Comparison of ENCODE assay signal across 24 mouse cellular contexts in genomic region chr14:100333369-100333768, GRCm38 (mm10). TPM values are rescaled to one million over a fixed set of nuclear protein-coding genes. Genes with fewer than 3 reads are reported as not detected.
A peak's percentile ranks its signal among the peaks of the same experiment; 100 is the strongest.
DNase-seq lines count a peak whose midpoint lies in the region; ATAC-seq lines count a peak whose summit lies in the region.
"Had no signal": no experiment of that assay in that cellular context is flagged by ENCODE, and none has a peak within 500 bp of the region (broad histone marks: within the 10 kb centered on the region; RNA-seq: fewer than 3 reads in every experiment).

No protein-coding gene starts in this region.

- H3K4me2 ChIP-seq in heart, embryonic 12.5 days = no peak overlapping the region
- H3K4me2 ChIP-seq: embryonic facial prominence, embryonic 13.5 days; heart, embryonic 15.5 days; hindbrain, embryonic 13.5 days; intestine, embryonic 15.5 days; limb, embryonic 13.5 days; liver, embryonic 13.5 days; lung, embryonic 14.5 days had no signal

- H3K27ac ChIP-seq in heart, embryonic 12.5 days (ENCODE audit: poor library complexity, severe bottlenecking) = no peak overlapping the region
- H3K27ac ChIP-seq: embryonic facial prominence, embryonic 13.5 days; heart, embryonic 15.5 days; hindbrain, embryonic 13.5 days; intestine, embryonic 15.5 days; limb, embryonic 13.5 days; liver, embryonic 13.5 days; stomach, postnatal 0 days had no signal

- DNase-seq in heart, adult 11 months = peak; percentile 93
- DNase-seq in adipocyte (ENCODE audit: low spot score) = peak; percentile 12
- DNase-seq in brain, adult 2 months (ENCODE audit: low read depth, low spot score) = peak; percentile 18
- DNase-seq in heart, postnatal 14 days = peak; percentile 34 to 49
- no peak for DNase-seq in embryo, embryonic 10.5 days (ENCODE audit: low spot score)
- no peak for DNase-seq in layer of hippocampus, adult 8-10 months (ENCODE audit: low spot score in 2 of 2)
- DNase-seq in embryo, embryonic 10 days (ENCODE audit: low spot score) = no peak
- DNase-seq: adrenal gland, adult 2 months; cerebellum, adult 18-20 months; cerebellum, postnatal 36 days; kidney, postnatal 4 days; liver, embryonic 13.5 days; lung, embryonic 14.5 days; lung, postnatal 4 days; right cerebral cortex, postnatal 25 days; thymus, postnatal 14 days had no signal

- intact Hi-C loops in heart, postnatal 14 days (cut with DNase I) = no loop called here

- H3K9me3 ChIP-seq in heart, embryonic 12.5 days (replicated peaks) = no peaks in the 10 kb centered on the region
- H3K9me3 ChIP-seq: embryonic facial prominence, embryonic 13.5 days; heart, embryonic 15.5 days; intestine, embryonic 15.5 days; limb, embryonic 13.5 days; liver, embryonic 13.5 days had no signal

- H3K4me3 ChIP-seq in heart, embryonic 12.5 days = no peak overlapping the region
- H3K4me3 ChIP-seq: embryonic facial prominence, embryonic 13.5 days; heart, embryonic 15.5 days; hindbrain, embryonic 13.5 days; intestine, embryonic 15.5 days; limb, embryonic 13.5 days; liver, embryonic 13.5 days had no signal

- ATAC-seq in heart, embryonic 12.5 days (ENCODE audit: insufficient number of reproducible peaks, low FRiP score) = no peak
- ATAC-seq: intestine, embryonic 15.5 days; midbrain, embryonic 16.5 days had no signal

- no peaks in the 10 kb centered on the region for H3K4me1 ChIP-seq in heart, embryonic 12.5 days (replicated peaks)
- H3K4me1 ChIP-seq: embryonic facial prominence, embryonic 13.5 days; heart, embryonic 15.5 days; hindbrain, embryonic 13.5 days; intestine, embryonic 15.5 days; limb, embryonic 13.5 days; liver, embryonic 13.5 days had no signal

- WGBS in heart, embryonic 12.5 days = 53% methylated on average over 2 of the region's 2 CpGs

- H3K36me3 ChIP-seq in heart, embryonic 12.5 days = no peaks in the 10 kb centered on the region
- H3K36me3 ChIP-seq: embryonic facial prominence, embryonic 13.5 days; heart, embryonic 15.5 days; hindbrain, embryonic 13.5 days; intestine, embryonic 15.5 days; limb, embryonic 13.5 days; liver, embryonic 13.5 days had no signal

- no peaks in the 10 kb centered on the region for H3K27me3 ChIP-seq in heart, embryonic 12.5 days (replicated peaks)
- H3K27me3 ChIP-seq: embryonic facial prominence, embryonic 13.5 days; heart, embryonic 15.5 days; hindbrain, embryonic 13.5 days; intestine, embryonic 15.5 days; limb, embryonic 13.5 days; liver, embryonic 13.5 days had no signal

- H3K9ac ChIP-seq in heart, embryonic 12.5 days = no peak overlapping the region
- H3K9ac ChIP-seq: embryonic facial prominence, embryonic 13.5 days; heart, embryonic 15.5 days; hindbrain, embryonic 13.5 days; intestine, embryonic 15.5 days; limb, embryonic 13.5 days; liver, embryonic 13.5 days; lung, embryonic 14.5 days had no signal

RNA-seq across cellular contexts. Expression of gene Klf12, which starts 48.9 kb away (rescaled TPM):
- polyA plus RNA-seq in heart, embryonic 12.5 days (2016; fragmentation: Nextera tagmentation; extraction: Ambion mirVana) = 4.5 and 5.3 TPM in 2 replicates
- total RNA-seq in heart, postnatal 14 days (2021) = 10 to 100 TPM; 14.9 to 16.7 TPM
- total RNA-seq in layer of hippocampus, adult 8-10 months (2022) = 10 to 100 TPM; 38.9 to 52.1 (median 45.3) TPM

Comparison
In these comparisons a context has a peak if more than half of its experiments do, and no peak if none do; other contexts are left out.
1. DNase-seq: peak in heart, adult 11 months (single experiment), adipocyte (single experiment), brain, adult 2 months (single experiment) and heart, postnatal 14 days (2 of 2); none in embryo, embryonic 10.5 days (single experiment), layer of hippocampus, adult 8-10 months (0 of 2) and embryo, embryonic 10 days (single experiment).